Mouse (Mus musculus) telencephalon, adult 2 months (tissue): ENCODE results near the gene Ninj2.
"Not testable (repeated sequence)": the region's sequence is repeated elsewhere in the genome, so short reads cannot be mapped to it uniquely, and the experiment has no call there.

ENCODE experiments used
- DNase-seq: peaks from one replicate; pipeline ENCODE4 v3.0.0-alpha.2; 2011; ENCODE audit warnings: low read depth, low spot score

The Ninj2 gene

DNA sequence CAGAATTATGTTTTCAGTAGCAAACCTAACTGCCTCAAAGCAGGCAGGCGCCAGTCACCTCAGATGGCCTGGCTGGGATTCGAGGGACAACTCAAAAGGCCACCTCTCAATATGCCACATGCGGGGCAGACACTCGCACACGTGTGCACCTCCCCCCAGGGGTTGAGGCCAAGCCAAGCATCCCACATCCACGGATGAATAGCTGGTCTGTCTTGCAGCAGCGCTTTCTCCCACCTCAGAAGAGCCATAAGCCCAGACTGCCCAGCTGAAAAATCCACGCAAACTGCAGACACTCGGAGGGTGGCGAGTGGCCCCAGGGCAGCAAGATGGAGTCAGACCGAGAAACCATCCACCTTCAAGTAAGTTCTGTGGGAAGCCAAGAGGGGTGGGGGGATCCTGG, at the start of gene Ninj2:
Gene Ninj2 (plus strand): TSS at position 251 of the 400 bp plus-strand sequence.
- DNase-seq = no peak

- DNase-seq = no peak
These were observed 47.7 kb upstream of the Ninj2 start for GRCm38 (mm10) chr6:120045406-120045805.

GRCm38 (mm10) chr6:120047705-120048292, 45.4 kb upstream of the Ninj2 start:
- peak; percentile 40 for DNase-seq

DNA sequence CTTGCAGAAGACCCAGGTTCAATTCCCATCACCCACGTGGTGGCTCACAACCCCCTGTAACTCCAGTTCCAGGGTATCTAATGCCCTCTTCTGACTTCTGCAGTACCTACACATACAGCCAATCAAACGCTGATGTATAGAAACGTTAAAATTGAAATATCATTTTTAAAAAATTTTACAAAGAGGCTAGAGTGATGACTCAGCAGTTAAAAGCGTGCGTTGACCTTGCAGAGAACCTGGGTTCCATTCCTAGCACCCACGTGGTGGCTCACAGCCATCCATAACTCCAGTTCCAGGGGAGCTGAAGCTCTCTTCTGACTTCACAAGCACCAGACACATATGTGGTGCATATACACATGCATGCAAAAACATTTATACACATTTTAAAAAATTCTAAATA, 38.7 kb upstream of the Ninj2 start:
- no peak for DNase-seq

GRCm38 (mm10) chr6:120055666-120056540, 37.2 kb upstream of the Ninj2 start:
- no peak for DNase-seq

GRCm38 (mm10) chr6:120062934-120063333, 30.2 kb upstream of the Ninj2 start:
- DNase-seq = peak; percentile 60

- DNase-seq = no peak
These were observed 28.5 kb upstream of the Ninj2 start for GRCm38 (mm10) chr6:120064627-120065026.

GRCm38 (mm10) chr6:120065552-120066177, 27.5 kb upstream of the Ninj2 start:
- DNase-seq = no peak

GRCm38 (mm10) chr6:120069546-120069945, 23.6 kb upstream of the Ninj2 start:
- DNase-seq = no peak

DNA sequence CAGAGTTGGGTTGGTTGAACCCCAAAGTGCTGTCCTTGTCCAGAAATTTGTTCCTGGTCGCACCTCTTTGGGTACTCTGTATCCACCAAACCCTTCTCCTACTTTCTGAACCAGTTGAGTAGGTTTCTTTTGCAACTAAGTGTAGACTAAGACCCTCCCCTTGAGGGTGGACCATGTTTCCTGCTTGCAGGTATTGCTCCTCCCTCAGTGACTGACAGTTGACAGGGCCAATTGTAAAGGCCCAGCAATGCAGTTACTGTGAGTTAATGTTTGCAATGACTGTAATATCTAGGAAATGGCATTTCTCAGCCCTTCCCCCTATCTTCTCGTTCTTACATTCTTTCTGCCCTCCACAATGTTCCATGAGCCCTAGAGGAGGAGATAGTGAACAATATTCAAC, 20.5 kb upstream of the Ninj2 start:
- no peak for DNase-seq

DNA sequence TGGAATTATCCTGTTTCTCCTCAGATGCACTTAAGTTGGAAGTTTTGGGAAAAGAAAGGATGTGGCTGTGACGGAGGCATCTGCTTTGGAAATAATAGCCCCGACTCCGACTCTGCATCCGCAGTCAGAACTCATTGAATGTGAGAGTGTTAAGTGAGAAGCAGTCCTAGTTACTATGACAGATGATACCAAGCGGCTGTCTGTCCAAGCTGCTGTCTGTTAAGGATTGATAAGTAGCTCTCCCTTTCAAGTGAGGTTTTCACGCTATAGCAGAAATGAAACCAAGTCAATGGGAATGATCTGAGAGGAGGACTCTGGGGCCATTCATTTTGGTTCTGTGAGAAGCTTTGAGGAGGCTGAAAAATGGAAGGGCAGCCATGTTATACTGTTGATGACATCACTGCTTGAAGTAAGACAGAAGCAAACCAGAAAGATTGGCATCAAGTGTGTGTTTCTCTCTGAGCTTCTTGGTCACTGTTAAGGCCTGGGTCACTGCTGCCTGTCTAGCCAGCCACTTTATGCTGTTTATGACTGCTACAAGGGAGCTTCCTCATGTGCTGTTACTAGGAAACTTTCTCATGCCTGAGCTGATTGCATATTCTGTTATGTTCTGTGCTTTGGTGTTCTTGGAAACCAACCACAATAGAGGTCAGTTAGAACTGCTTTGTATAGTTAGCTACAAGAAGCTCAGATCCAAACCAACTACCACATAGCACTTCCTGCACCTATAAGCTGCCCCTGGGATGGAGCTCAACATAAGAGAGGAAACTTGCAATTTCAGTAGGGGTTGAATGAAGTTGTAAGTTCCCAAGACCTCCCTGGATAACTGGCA, 16.3 kb upstream of the Ninj2 start:
- DNase-seq = no peak

DNA sequence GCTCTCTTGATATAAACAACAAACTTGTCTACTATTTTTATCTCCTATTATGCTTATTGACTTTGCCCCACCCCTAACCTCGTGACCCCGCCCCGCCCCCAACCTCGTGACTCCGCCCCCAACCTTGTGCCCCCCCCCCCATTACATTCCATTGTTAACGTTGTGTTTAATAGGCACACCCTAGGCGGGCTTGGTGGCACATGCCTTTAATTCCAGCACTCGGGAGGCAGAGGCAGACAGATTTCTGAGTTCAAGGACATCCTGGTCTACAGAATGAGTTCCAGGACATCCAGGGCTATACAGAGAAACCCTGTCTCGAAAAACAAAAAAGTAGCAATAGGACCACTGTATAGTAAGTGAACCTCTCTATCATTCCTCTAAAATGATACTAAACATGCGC, 13.6 kb upstream of the Ninj2 start:
- DNase-seq = no peak

- no peak for DNase-seq
These were observed 11.6 kb upstream of the Ninj2 start for GRCm38 (mm10) chr6:120081516-120081915.

- DNase-seq = no peak
These were observed 10.7 kb upstream of the Ninj2 start for GRCm38 (mm10) chr6:120082251-120082950.

DNA sequence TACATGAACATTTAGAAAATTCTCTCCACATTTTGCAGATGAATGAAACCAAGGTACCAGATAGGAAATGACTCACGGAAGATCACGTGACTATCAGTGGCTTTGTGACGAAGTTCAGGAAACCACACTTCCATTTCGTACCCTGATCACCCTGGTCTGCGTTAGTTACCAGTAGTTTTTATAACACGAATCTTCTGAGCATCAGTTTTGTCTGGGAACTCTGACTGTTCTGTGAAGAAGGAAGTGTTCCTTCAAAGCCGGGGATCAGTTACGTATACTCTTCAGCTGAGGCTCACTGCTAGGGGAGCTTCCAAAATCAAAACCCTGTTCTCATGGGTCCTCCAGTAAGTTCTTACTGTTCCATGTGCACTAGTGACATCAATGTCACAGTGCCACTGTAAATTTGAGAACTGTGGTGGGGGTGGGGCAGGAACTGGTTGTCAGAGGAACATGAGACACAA, 10.2 kb upstream of the Ninj2 start:
- no peak for DNase-seq

DNA sequence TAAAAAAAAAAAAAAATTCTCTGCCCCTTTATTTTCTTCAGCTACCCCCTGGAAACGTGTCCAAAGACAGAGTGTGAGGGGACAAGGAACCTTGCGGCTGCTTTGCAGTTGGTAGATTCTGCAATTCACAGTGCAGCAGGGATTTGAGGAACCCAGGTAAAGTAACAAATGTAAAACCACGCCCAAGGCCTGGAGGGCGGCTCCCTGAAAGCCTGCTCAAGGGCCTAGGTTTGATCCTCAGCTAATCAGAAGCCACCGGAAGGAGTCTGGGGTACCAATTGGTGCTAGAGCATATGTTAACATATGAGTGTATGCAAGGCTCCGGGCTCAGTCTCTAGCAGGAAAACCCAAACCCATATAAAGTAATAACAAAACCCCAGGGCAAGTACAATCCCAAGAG, 9.7 kb upstream of the Ninj2 start:
- DNase-seq = no peak

DNA sequence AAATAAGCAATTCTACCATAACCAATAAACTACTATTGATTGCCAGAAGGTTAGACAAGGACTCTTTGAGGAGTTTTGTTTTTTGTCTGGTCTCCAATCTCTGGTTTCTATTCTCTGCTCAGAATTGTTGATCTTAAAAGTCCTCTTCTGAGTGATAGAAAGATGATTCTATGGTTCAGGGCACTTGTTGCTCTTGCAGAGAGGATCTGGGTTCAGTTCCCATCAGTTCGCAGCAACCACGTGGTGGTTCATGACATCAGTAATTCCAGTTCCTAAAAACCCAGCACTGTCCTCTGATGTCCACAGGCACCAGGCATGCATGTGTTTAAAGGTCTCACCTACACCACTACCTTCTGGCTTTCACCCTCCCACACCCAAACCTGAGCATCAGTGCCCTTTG, 8.2 kb upstream of the Ninj2 start:
- DNase-seq = no peak

GRCm38 (mm10) chr6:120085832-120086231, 7.3 kb upstream of the Ninj2 start:
- DNase-seq = no peak

- not testable (repeated sequence) for DNase-seq
These were observed 6.1 kb upstream of the Ninj2 start for GRCm38 (mm10) chr6:120087041-120087440.

DNA sequence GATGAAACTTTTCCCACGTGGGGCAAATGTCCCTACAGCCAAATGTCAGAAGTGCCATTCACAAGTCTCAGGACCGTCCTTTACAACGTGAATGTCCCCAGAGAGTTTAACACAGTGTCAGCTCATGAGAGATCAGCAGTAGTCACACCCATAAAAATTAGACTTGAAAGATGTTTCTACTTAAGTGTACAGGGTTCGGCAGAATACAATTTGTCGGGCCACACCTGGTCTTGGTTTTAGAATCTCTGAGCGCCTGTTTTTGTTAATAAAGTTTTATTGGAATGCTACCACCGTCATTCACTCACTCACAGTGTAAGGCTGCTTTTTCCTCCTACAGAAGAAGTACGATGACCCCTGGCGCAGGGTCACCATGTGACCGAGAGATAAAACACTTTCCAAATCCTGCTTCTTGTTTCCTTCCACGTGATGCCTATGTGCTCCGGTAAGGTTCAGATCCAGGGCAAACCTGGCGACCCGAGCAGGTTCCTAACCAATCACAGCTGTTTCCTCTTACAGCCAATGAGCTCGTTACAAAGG, 2.4 kb upstream of the Ninj2 start:
- DNase-seq = no peak

GRCm38 (mm10) chr6:120091956-120092355, 1.2 kb upstream of the Ninj2 start:
- DNase-seq = no peak
